Mouse (Mus musculus): ENCODE measurements around the gene Ifnar1.

DNA sequence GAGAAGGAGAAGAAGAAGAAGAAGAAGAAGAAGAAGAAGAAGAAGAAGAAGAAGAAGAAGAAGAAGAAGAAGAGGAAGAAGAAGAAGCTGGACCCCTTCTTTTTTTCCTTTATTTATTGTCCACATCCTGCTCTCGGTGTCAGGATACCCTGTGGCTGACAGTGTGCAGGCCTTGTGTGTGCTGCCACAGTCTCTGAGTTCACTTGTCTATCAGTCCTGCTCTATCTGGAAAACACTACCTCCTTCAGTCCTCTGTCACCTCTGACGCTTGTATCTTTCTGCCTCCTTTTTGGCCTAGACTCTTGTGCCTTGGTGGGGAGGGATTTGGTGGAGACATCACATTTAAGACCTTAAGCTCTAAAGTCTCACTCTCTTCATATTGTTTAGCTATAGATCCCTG lies 21.6 kb upstream of the Ifnar1 start:
- TF ChIP-seq CTCF (IDR thresholded peaks at IDR 0.05; ENCODE audit: low read depth, low read length) (no peak), POLR2A (IDR thresholded peaks at IDR 0.05; ENCODE audit: insufficient read depth, low read length) (no peak)
